Mouse (Mus musculus) monocyte, adult 5-6 weeks (primary cell): ENCODE data around the gene Syt10. TPM values are rescaled to one million over a fixed set of nuclear protein-coding genes. Genes with fewer than 3 reads are reported as not detected.
"Not testable (repeated sequence)": the region's sequence is repeated elsewhere in the genome, so short reads cannot be mapped to it uniquely, and the experiment has no call there.

Experiments
- ATAC-seq: fragments of 153-309, 156-312 bp; replicated peaks from 2 replicates; pipeline ENCODE4 v1.8.0; 2017; ENCODE audit warnings: mild to moderate bottlenecking; ENCODE audit not compliant: low TSS enrichment, insufficient number of reproducible peaks, severe bottlenecking, poor library complexity, low FRiP score
- total RNA-seq: library from RNA; stranded (forward); fragments of 200-1000, 200-491, 200-594 nt; gene quantifications from 3 replicates; pipeline ENCODE4 v1.2.3, GENCODE M21; 2017

Syt10 gene
- not detected in 3 replicates for total RNA-seq

- ATAC-seq, result no peak
Measured at GRCm38 (mm10) chr15:89841364-89842017, at the start of gene Syt10. TSS of gene Syt10 (minus strand) at chr15:89841860.

- no peak for ATAC-seq
Measured at GRCm38 (mm10) chr15:89883799-89884198, 42.1 kb upstream of the Syt10 start.

GRCm38 (mm10) chr15:89878981-89879380, 37.3 kb upstream of the Syt10 start:
- ATAC-seq, result no peak

- no peak for ATAC-seq
Measured at GRCm38 (mm10) chr15:89816098-89816497, 25.6 kb downstream of the Syt10 start.

- ATAC-seq, result no peak
Measured at GRCm38 (mm10) chr15:89804478-89804877, 37.2 kb downstream of the Syt10 start.

GRCm38 (mm10) chr15:89779928-89780327, 61.7 kb downstream of the Syt10 start:
- no peak for ATAC-seq

GRCm38 (mm10) chr15:89766016-89766415, 75.6 kb downstream of the Syt10 start:
- not testable (repeated sequence) for ATAC-seq

GRCm38 (mm10) chr15:89733611-89734010, 108.0 kb downstream of the Syt10 start:
- ATAC-seq, result no peak

Other genes starting within 250 kb of the Syt10 start
- 0.87 to 1.2 TPM in 2 of 3 replicates, not detected in the other for gene Rabl2, start 249.9 kb downstream of the Syt10 start, total RNA-seq